Mouse (Mus musculus) megakaryocyte, embryonic 14.5 days (primary cell): ENCODE measurements around the gene Tmem63c.

ENCODE experiments used
- FLI1 ChIP-seq: IDR thresholded peaks from 2 replicates; pipeline ENCODE4 v1.6.1; 2012; ENCODE audit warnings: low read length, inconsistent platforms, mixed read lengths
- GATA1 ChIP-seq: IDR thresholded peaks from 3 replicates; pipeline ENCODE4 v1.6.1; 2012; ENCODE audit warnings: mixed read lengths, low read length, inconsistent platforms, borderline replicate concordance

GRCm38 (mm10) chr12:87000840-87001176 is 20.3 kb upstream of the Tmem63c start:
- no peak for TF ChIP-seq GATA1
- no peak for TF ChIP-seq FLI1
